Mouse (Mus musculus) adrenal gland, postnatal 10 days (tissue): Measurements from ENCODE around the gene Trak1. TPM values are rescaled to one million over a fixed set of nuclear protein-coding genes. Genes with fewer than 3 reads are reported as not detected.

Experiments used
- DNase-seq: peaks from one replicate; pipeline ENCODE4 v3.0.0; 2021; ENCODE audit warnings: mixed read lengths
- total RNA-seq, 2 experiments: library from RNA; stranded (reverse); gene quantifications; 2 replicates each; pipeline ENCODE4 v1.2.3; 2021

Gene Trak1
- total RNA-seq, 2 experiments from 2014 or later = 84.0 to 117 TPM

DNA sequence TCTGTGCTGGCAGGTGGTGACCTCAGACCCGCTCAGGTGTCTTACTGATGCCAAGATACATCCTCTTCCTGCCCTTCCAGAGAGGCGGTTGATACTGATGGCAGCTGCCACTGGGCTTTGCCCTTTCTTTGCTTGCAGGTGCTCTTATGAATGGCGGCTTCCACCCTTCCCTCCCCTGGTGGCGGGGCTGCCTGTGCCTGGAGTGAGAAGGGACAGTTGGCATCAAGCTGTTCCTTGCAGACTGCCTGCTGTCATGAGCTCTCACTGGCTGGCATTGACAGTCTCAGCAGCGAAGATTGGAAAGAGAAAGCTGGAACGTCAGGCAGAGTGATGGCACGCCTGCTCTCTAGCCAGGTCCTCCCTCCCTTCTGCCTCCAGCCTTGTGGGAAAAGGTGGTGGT, 101.5 kb downstream of the Trak1 start:
- DNase-seq = no peak

DNA sequence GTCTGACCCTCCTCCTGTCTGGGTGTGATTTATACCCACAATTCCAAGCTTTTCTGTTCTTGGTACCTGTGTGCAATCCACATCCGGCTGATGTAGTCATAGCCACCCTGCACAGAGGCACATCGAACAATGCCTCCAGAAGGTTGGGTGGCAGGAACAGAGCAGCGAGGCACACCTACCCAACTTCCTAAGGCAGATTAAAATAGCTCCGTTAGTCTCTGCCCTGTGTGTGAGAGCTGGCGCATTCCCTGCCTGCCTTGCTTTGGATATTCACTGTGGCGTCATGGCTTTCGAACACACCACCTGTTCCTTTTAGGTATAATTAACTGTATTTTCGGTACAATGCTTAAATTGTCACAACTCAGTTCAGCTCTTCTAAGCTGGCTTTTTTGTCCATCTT, 103.3 kb downstream of the Trak1 start:
- DNase-seq = no peak

DNA sequence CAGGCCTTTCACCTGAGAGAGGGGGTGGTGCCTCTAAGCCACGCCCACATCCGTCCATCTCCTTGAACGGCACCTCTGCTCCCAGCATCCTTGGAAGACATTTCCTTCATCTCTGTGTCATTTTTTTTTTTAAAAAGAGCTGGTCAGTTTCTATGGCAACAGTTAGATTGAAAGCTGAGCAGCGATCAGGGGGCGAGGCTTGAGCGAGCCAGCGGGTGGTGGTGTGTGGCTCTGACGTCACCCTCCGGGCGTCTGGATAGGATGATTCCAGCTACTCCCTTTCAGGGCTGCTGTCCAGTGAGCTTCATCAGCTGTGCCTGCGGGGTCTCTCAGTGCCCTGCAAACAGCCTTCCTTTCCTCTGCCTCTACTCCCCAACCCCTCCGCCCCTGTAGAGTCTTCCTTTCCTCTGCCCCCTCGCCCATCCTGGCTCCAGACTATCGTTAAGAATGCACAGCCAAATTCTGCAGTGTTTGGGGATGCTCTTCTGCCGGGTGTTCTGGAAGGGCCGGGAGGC, 105.9 kb downstream of the Trak1 start:
- peak; percentile 71 for DNase-seq

DNA sequence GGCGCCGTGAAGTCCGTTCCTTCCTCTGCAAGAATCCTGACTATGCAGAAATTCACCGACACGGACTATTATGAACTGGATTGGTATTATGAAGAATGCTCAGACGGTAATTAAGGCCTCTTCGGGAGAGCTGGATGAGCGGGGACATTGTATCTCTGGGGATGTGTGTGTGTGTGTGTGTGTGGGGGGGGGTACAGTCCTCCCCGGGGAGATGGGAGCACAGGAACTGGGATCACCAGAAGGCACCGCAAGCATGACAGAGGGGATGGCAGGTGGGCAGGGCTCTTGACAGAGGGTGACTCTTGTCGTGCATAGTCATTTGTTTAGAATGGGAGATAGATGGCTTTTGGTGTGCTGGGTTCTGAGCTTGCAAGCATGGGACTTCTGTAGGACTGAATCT, 106.4 kb downstream of the Trak1 start:
- DNase-seq = no peak

DNA sequence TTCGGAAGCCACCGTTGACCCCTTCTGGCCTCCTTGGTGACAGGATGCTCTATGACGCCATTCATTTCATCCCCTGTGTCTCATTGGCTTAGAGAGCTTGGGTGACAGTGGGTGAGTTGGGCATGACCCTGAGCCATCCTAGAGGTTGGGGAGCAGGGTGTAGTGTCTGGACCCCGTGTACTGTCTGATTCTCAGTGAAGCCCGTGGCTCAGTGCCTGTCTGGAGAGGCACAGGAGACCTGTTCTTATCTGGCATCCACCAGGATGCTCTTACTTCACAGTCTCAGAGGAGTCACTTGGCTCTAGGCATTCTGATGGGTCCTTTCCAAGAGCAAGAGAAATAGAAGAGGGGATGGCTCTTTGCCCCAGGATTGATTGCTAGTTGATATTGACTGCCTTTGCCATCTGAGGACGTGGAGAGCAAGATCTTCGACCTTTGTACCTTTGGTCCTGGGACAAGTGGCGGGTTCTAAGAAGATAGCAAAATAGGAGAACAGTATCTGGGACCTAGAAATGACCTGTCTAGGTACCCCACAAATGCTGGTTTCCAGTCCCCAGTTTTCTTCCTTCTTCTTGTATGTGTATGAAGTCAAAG, 107.9 kb downstream of the Trak1 start:
- peak; percentile 47 for DNase-seq

DNA sequence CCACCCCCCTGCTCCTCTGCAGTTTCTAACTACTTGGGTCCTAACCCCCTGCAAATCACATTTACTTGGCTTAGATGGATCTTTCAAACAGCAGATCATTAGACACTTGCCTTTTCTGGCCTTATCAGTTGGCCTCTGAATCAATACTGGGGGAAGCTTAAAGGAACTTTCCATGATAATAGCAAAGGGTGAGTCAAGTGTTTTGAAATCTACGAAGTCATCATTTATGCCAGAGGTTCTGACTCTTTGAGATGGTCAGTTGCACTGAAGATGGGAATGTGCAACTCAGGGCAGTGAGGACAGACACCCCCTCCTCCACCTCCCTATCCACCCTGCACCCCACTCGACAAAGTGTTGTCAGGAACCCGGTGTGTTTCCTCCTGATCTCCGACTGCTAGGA, 108.5 kb downstream of the Trak1 start:
- DNase-seq = no peak

DNA sequence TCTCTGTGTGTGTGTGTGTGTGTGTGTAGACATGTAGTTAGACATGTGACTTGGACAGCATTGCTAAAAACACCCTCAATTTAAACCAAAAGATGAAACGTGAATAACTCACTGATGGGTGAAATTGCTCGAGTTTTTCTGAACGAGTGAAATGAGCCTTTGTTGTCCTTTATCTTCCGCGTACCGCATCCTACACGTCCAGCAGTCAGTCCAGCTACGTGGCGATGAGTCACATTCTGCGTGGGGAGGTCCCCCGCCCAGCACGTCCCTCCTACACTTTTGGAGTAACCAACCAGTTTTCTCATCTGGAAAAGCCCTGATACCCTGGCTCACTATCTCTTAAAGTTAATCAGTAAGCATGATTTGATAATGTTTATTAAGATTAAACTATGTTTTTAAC, 116.9 kb downstream of the Trak1 start:
- DNase-seq = no peak

DNA sequence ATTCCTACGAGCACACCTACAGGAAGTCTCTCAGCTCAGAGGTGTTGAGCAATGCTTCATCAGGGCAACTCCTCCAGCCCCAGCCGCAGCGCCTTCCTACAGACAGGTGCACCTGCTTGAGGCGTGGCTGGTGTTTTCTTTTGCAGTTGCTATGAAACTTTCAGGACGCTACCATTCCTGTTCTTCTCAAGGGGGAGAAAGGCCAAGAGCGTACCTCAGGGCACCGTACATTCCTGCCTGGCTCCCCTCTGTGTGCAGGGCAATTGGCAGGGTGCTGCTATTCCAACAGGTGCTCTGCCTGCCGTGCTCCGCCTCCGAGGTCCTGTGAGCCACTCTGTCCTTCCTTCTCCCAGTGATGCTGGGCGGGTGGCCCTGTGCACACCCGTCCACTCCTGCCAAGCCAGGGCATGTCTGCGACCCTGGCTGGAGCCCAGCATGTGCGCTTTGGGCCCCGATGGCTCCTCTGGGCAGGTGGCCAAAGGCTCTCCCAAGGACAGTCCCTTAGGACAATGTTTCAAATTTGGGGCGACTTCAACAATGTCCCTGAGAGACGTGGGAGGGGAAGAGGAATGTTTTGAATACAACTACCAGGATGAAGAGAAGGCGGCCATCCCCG, 118.4 kb downstream of the Trak1 start:
- DNase-seq = peak; percentile 94

DNA sequence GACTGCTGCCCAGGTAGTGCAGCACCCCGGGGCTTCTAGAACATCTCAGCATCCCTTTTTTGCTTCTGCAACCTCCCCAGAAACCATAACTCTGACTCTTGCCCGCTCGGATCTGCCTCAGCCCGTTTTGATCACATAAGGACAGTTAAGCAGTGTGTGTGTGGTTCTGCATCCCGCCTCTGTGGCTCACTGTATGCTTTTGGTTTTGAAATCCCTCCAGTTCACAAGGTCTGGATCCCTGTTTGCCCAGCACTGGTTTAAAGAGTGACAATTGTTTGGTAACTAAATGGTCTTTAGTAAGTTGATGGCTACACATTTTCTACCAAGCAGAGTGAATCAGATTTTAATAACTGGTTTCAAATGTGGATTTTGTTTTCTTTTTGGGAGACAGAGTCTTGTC, 119.2 kb downstream of the Trak1 start:
- no peak for DNase-seq

DNA sequence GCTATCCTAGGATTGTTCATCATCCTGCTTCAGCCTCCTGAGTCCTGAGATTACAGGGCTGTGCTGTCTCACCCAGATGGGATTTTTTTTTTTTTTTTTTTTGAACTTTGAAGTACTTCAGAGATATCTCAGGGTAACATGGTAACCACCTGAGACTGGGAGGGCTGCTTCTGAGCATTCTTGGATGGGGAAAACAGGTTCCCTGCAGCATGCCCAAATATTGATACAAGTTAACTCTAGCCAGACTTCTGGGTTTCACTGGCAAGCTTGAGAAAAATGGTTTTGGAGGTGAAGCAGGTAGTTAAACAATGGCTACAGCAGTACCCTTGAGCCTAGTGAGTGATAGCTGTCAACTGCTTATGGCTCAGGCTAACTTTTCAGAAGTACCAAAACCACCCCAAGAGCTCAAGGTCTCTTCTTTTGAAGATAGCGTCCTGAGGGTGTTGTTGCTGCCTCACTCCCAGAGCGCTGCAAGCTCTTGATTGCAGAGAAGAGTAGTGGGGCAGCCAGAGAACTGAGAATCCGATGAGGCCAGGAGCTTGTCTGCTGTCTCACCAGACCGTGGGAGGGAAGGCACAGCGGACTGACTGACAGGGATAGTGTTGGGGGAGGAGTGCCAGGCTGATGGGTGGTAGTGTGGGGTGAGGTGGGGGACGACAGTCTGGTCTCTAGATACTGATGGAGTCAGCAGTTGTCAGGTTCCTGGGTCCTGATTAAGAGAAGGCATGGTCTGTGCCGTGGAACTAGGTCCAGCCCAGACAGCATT, 119.8 kb downstream of the Trak1 start:
- no peak for DNase-seq

DNA sequence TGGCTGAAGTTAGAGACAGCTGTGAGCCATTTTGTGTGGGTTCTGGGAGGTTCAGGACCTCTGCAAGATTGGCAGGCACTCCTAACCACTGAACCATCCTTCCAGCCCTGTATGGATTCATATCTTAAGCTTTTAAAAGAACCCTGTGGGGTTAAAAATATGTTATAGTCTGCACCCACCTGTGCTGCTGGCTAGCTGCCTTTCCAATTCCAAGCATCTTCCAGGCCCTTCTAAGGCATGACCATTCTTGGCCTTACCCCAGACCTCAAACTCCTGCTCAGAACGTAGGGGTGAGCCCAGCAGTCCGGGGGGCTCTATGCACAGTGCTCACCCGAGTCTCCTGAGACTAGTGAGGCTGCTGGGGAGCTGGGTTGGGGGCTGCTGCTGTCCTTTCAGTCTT, 121.7 kb downstream of the Trak1 start:
- DNase-seq = no peak

DNA sequence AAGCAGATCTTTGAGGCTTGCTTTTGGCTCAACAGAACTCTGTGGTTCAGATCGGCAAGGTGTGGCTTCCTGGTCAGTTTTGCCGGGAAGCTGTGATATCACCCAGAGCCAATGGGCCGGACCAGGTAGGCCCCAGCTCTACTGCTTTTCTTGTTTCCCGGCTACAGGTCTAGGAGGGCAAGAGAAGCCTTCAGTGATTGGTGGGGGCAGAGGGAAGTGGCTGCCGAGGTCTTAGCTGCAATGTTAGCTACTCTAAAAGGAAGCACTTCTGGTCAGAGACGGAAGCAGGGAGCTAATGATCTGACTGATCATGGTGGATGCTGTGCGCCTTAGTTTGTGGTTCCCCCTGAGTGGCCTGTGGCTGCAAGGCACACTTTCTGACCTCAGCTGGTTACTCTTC, 122.3 kb downstream of the Trak1 start:
- DNase-seq = no peak

DNA sequence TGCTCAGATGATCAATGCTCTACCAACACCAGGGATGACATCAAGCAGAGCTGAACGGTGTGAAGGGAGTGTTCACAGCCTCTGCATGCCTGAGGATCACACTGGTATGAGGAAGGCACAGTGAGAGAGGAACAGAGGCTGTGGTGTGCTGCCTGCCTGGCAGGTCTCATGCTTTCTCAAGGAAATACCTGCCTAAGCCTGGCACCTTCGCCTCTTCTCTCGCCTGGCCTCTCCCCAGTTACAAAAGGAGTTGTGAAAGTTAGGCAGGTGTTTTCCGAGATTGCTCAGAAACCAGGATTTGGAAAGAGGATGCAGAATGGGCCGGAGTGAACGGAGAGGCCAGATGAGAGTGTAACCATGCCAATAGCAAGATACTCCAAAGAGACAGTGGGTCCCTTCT, 123.5 kb downstream of the Trak1 start:
- no peak for DNase-seq

DNA sequence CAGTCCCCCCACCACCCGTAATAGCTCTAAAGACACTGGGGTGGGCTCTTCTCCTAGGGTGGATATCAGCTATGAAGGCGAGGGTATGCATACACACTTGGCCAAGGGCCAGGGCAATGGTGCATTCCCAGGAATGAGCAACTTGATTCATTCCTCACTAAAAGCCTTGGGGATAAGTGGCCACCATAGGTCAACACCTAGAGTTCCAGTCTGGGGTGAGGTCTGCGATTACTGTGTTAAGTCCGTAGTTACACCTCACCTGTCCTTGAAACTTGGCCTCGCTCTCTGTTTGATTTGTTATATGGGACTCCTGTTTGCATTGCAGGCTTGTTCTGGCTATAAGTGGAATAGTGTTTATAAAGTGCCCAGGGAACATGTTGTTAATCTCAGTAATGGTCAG, 125.1 kb downstream of the Trak1 start:
- no peak for DNase-seq

DNA sequence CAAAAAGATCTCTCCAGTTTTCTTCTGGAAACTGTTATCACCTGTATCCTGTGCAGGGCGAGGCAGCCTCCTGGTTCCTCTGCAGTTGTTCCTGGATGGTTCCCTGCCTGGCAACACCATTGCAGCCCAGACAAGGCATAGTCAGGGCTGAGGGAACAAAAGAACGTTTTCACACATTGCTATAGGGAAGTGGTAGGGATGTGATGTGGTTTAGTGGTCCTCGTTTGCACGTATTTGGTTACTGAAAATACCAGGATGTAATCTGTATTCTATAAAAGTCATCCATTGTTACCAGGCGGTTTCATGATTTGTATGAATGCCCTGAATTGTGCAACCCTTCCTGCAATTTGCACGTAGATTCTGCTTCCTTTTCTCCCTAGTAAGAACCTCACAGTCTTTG, 126.3 kb downstream of the Trak1 start:
- no peak for DNase-seq

DNA sequence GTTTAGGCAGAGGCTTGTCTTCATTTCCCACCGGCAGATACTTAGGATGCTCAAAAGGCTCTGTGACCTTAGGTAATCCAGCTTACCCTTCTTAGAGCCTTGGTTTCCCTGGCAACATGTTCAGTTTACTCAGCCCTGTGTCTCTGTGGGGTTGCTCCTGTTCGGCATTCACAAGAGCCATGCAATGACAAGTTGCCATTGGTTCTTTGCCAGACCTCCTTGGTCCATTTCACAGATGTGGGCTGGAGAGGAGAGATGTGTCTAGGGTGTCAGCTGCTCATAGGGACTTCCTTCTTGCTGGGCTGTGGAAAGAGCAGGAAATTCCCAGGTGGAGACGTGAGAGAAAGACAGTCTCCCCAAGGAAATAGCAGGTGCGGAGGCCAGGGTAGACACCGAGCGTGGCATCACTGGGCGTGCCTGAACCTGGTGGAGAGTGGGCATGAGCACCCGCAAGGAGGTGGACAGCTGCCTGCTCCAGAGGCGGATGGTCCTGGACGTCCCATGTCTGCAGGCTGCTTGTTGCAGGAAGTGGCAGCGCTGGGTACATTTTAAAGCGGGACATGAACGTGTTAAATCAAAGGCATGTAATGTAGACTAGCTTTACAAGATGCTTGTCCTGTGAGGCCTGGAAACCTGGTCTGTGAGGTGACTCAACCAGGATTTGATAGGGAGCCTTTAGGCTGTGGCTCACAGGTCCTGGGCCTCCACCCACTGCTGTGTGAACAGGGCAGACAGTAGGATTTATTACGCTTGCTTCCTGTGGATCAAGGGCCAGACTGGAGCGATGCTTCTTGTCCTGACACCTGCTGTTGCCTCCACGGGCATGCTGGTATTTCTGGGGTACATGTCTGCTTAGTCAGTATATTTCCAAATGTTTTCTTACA, 127.2 kb downstream of the Trak1 start:
- no peak for DNase-seq

DNA sequence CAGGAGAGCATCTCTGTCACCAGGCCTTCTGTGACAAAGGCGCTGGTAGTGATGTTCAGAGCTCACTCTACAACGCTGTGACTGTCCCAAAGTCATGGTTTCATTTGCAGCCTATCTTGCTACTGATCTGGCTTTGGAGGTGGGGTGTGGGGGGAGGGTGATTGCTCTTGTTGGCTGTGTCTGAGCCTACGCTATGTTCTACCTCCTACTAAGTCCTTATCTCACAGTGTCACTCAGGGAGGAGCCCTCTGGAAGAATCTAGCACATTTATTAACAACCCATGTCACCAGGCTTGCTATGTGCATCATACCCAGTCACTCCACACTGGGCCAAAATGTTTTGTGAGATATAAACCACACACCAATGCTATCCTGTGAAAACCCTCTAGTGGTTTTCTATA, 129.1 kb downstream of the Trak1 start:
- no peak for DNase-seq

DNA sequence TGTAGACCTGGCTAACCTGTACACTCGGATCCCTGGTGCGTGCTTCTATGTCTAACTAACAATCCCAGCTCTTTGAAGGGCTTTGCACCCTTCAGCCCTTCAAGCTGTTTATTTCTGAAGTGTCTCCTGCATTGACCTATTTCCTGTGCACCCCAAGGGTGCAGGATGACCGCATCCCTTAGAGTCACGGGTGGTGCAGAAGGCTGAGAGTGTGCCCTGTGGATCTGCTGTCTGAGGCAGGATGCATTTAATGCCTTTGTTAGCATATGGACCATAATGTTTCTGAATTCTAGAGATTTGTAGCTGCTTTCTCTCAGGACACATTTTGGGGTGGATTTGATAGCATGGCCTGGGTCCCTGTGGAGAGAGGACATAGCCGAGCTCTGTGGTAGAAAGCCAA, 129.6 kb downstream of the Trak1 start:
- DNase-seq = no peak

DNA sequence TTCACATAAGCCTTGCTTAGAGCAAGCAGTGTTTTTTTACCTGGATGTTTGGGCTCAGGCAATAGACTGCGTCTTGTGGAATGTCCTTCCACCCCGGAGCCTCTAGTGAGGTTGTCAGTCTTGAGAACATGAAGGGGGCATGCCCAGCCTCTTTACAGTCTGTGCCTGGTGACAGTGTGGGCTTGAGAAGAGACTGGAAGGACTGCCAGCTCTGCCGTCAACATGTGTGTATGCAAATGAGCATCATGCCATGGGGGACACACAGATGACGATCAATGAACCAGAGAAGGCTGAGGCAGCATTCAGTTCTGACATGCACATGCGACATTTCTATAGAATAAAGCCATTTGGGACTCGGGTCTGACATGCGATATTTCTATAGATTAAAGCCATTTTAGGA, 132.3 kb downstream of the Trak1 start:
- no peak for DNase-seq

DNA sequence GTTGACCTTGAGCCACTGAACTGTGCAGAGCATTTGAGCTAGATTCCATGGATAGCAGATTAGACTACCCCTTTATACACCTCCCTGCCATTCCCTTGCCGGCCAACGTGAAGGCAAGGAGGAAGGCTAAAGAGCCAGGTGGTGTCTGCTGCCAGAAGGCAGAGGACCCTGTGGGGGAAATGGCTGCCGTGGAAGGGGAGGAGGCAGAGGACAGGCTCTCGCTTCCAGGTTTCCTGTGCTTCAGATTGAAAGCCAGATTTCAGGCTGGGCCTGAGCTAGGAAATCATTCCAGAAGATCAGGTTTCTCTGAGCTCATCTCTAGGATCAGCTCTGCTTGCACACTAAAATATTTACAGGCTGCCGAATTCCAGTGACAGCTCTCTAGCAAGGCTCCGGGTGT, 133.1 kb downstream of the Trak1 start:
- no peak for DNase-seq

DNA sequence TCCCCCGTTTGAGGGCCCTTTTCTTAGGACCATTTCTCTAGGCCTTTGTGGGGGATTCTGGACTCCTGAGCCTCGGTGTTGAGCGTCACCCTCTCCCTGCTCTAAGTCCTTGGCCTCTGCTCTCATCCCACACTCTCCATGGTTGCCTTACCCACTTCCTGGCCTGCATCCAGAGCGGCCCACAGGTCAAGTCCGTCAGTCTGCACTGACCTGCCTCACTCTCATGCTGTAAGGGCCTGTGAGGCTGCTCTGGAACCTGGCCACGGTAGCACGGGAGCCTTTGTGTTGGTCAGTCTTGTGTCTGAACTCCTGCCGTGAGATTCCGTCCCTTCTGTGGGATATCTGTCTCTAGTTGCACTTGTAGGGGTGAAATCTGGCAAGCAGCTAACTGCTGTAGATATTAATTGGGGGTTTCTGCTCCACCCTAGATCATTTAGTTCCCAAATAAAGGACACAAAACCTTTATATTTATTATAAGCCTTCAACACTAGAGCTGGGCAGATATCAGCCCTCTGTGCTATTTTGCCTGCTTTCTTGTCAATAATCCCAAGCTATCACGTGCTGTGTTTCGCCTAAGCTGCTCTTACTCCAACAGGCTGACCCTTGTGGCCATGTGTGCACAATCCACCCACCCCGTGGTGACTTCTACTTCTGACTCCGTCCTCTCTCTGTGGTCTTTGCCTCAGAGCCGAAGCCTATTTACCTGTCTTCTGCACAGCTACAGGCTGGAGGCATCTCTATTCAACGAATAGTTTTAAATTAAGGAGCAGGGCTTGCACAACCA, 136.6 kb downstream of the Trak1 start:
- DNase-seq = peak; percentile 51
